Mouse (Mus musculus): ENCODE measurements around the gene Hsf5.

- TF ChIP-seq POLR2A (IDR thresholded peaks at IDR 0.05; ENCODE audit: control insufficient read depth, extremely low read depth, insufficient read depth, low read length, poor library complexity) = no peak
- TF ChIP-seq CTCF (IDR thresholded peaks at IDR 0.05; ENCODE audit: borderline replicate concordance, control insufficient read depth, extremely low read depth, insufficient read depth, low read length, poor library complexity) = no peak
Measured at GRCm38 (mm10) chr11:87678976-87679375, 62.0 kb downstream of the Hsf5 start.

Data from thymus, adult 2 months (tissue).